Mouse (Mus musculus) limb, embryonic 14.5 days (tissue): ENCODE measurements around the gene Gm10160. TPM values are rescaled to one million over a fixed set of nuclear protein-coding genes. Genes with fewer than 3 reads are reported as not detected.

Experiments used
- ATAC-seq: fragments of 200-750 bp; cut with Nextera tagmentation; 2 replicates; pipeline ENCODE4 v1.8.0; 2017; ENCODE audit warnings: low read depth, moderate number of reproducible peaks, moderate TSS enrichment; ENCODE audit not compliant: low FRiP score
- DNase-seq: peaks from one replicate; pipeline ENCODE4 v3.0.0-alpha.2; 2015; ENCODE audit warnings: low spot score
- H3K27ac ChIP-seq: fragments of 300-500 bp; sonication (generic); replicated peaks from 2 replicates; pipeline ENCODE4 v1.5.1; 2014; ENCODE audit warnings: low read depth, mild to moderate bottlenecking, low read length, moderate library complexity, mixed read lengths
- H3K27me3 ChIP-seq: fragments of 300-500 bp; sonication (generic); 2 replicates; pipeline ENCODE4 v1.6.1; 2014; ENCODE audit warnings: low read length, mixed read lengths; ENCODE audit not compliant: control insufficient read depth, insufficient read depth
- H3K36me3 ChIP-seq: fragments of 300-500 bp; sonication (generic); 2 replicates; pipeline ENCODE4 v1.6.1; 2014; ENCODE audit warnings: mild to moderate bottlenecking, low read length, moderate library complexity, mixed read lengths; ENCODE audit not compliant: control insufficient read depth, insufficient read depth
- H3K4me1 ChIP-seq: fragments of 300-500 bp; sonication (generic); 2 replicates; pipeline ENCODE4 v1.6.1; 2014; ENCODE audit warnings: antibody characterized with exemption, low read length, mixed read lengths; ENCODE audit not compliant: control insufficient read depth, insufficient read depth
- H3K4me2 ChIP-seq: fragments of 300-500 bp; sonication (generic); replicated peaks from 2 replicates; pipeline ENCODE4 v1.6.1; 2014; ENCODE audit warnings: low read depth, mild to moderate bottlenecking, low read length, moderate library complexity; ENCODE audit not compliant: severe bottlenecking
- H3K4me3 ChIP-seq: fragments of 300-500 bp; sonication (generic); replicated peaks from 2 replicates; pipeline ENCODE4 v1.5.1; 2014; ENCODE audit warnings: low read length
- H3K9ac ChIP-seq: fragments of 300-500 bp; sonication (generic); 2 replicates; pipeline ENCODE4 v1.6.1; 2014; ENCODE audit warnings: mild to moderate bottlenecking, low read depth, low read length, moderate library complexity; ENCODE audit not compliant: severe bottlenecking
- H3K9me3 ChIP-seq: fragments of 300-500 bp; sonication (generic); 2 replicates; pipeline ENCODE4 v1.6.1; 2016; ENCODE audit warnings: low read length; ENCODE audit not compliant: control insufficient read depth
- POLR2A ChIP-seq: fragments of 200-500 bp; IDR thresholded peaks from 2 replicates; pipeline ENCODE4 v1.8.0; 2012; ENCODE audit warnings: inconsistent platforms, mild to moderate bottlenecking, moderate library complexity, borderline replicate concordance; ENCODE audit not compliant: insufficient read depth, insufficient read length; ENCODE audit errors: extremely low read depth
- WGBS: fragments of 180-500 bp; shearing (Covaris S2); extraction: QIAGEN DNeasy Blood & Tissue Kit; methylation state at CpG from one replicate; pipeline ENCODE4 v1.1.7; 2014; 5-methylcytosine and 5-hydroxymethylcytosine counted together
- polyA plus RNA-seq, 2 experiments: library from polyadenylated mRNA; depleted of rRNA in 1 of 2; stranded (reverse) in 1 of 2; unstranded in 1 of 2; fragments of >200 nt; fragmentation: Nextera tagmentation in 1 of 2; extraction: Ambion mirVana in 1 of 2; gene quantifications; 2 replicates each; pipeline versions ENCODE4 v1.2.1 to v1.2.3; 2012 to 2014

Gene Gm10160
- not detected in 2 replicates for polyA plus RNA-seq (2012; rRNA removed)
- not detected in 2 replicates for polyA plus RNA-seq (2014; fragmentation: Nextera tagmentation; extraction: Ambion mirVana)

DNA sequence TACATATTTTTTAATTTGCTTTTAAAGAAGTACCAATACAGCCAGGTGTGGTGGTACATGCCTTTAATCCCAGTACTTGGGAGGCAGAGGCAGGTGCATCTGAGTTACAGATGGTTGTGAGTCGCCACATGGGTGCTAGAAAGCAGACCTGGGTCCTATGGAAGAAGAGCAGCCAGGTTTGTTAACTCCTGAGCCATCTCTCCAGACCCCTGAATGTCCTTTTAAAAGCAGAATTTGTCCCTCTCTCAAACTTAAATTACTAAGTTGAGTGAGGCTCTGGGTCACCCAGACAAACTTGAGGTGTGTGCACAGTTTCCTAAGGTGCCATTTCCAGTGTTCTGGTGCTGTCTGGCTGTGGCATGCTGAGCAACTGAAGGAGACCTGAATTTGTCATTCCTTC, at the start of gene Gm10160:
Gene Gm10160 (minus strand): TSS at position 101 of the 400 bp plus-strand sequence.
- Histone ChIP-seq H3K9ac (no peak within 1 kb of the TSS), H3K9me3 (no peaks in the 10 kb centered on the region), H3K4me2 (no peak within 1 kb of the TSS), H3K36me3 (no peaks in the 10 kb centered on the region), H3K27me3 (peaks cover 18% of the 10 kb centered on the region), H3K27ac (no peak within 1 kb of the TSS), H3K4me1 (peaks cover 5% of the 10 kb centered on the region; the same call in 1 of the 2 replicates), H3K4me3 (no peak within 1 kb of the TSS)
- no peak for DNase-seq
- no peak for TF ChIP-seq POLR2A
- no peak for ATAC-seq
- WGBS, result 88% methylated on average over 1 of the region's 1 CpGs

- DNase-seq, result no peak
- Histone ChIP-seq H3K27ac (no peak overlapping the region), H3K27me3 (no peaks in the 10 kb centered on the region), H3K4me1 (no peaks in the 10 kb centered on the region), H3K4me2 (no peak overlapping the region), H3K36me3 (peaks cover 8% of the 10 kb centered on the region; the same call in 1 of the 2 replicates), H3K9me3 (no peaks in the 10 kb centered on the region), H3K9ac (no peak overlapping the region), H3K4me3 (no peak overlapping the region)
- TF ChIP-seq POLR2A, result no peak
- WGBS, result 77% methylated on average over 2 of the region's 2 CpGs
- no peak for ATAC-seq
These were observed 49.3 kb upstream of the Gm10160 start for GRCm38 (mm10) chr7:81904926-81905325.

DNA sequence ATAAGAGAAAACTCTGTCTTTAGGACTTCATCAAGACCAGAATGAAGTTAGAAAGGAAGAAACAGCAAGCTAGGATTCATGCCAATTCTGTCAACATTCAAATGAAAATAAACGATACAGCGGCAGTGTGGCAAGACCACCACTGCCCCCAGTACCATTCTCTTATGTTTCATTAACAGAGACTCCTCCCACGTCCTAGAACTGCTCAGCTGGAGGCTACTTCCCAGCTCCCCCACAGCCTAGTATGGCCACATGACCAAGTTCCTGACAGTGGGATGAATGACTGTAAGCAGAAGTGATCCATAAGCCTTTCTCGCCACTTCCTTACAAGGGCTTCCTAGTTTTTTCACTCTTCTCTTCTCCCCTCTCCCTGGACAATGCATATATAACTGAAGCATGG, 48.5 kb upstream of the Gm10160 start:
- H3K4me2 ChIP-seq, result no peak overlapping the region
- no peaks in the 10 kb centered on the region for H3K27me3 ChIP-seq
- H3K27ac ChIP-seq, result no peak overlapping the region
- no peak for TF ChIP-seq POLR2A
- no peak overlapping the region for H3K4me3 ChIP-seq
- no peaks in the 10 kb centered on the region for H3K9me3 ChIP-seq
- peaks cover 13% of the 10 kb centered on the region; the same call in 1 of the 2 replicates for H3K36me3 ChIP-seq
- ATAC-seq (no peak), DNase-seq (no peak)
- WGBS, result 66% methylated on average over 4 of the region's 4 CpGs
- H3K9ac ChIP-seq, result no peak overlapping the region
- H3K4me1 ChIP-seq, result no peaks in the 10 kb centered on the region

GRCm38 (mm10) chr7:81899361-81899760, 43.8 kb upstream of the Gm10160 start:
- TF ChIP-seq POLR2A, result no peak
- Histone ChIP-seq H3K9ac (no peak overlapping the region), H3K27me3 (no peaks in the 10 kb centered on the region), H3K36me3 (peaks cover 27% of the 10 kb centered on the region), H3K9me3 (no peaks in the 10 kb centered on the region), H3K27ac (no peak overlapping the region), H3K4me3 (no peak overlapping the region), H3K4me2 (no peak overlapping the region), H3K4me1 (no peaks in the 10 kb centered on the region)
- DNase-seq (no peak), ATAC-seq (no peak)
- 75% methylated on average over 11 of the region's 11 CpGs for WGBS

DNA sequence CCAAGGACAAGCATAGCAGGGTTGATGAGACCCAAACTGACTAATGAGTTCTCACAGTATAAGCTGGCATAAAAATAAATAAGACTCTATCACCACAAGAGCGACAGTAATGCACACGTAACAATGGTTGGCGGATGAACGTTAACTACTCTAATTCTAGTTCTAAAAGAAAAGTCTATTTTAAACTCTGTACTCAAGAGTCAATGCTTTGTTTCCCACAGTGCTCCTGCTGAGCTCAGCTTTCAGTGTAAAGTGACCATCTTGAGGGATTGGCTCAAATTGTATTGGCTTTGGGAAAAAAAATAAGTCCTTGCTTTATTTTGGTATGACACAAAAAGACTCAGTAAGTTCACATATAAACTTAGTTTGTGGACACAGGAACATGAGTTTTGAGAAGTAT, 29.5 kb upstream of the Gm10160 start:
- no peak overlapping the region for H3K27ac ChIP-seq
- no peaks in the 10 kb centered on the region for H3K27me3 ChIP-seq
- no peak overlapping the region for H3K4me2 ChIP-seq
- H3K4me1 ChIP-seq, result no peaks in the 10 kb centered on the region
- DNase-seq (no peak), ATAC-seq (no peak)
- WGBS, result 91% methylated on average over 4 of the region's 4 CpGs
- no peak overlapping the region for H3K9ac ChIP-seq
- H3K36me3 ChIP-seq, result peaks cover 14% of the 10 kb centered on the region
- H3K4me3 ChIP-seq, result no peak overlapping the region
- no peak for TF ChIP-seq POLR2A
- H3K9me3 ChIP-seq, result no peaks in the 10 kb centered on the region

- no peak overlapping the region for H3K4me3 ChIP-seq
- H3K27ac ChIP-seq, result no peak overlapping the region
- peaks cover 14% of the 10 kb centered on the region for H3K36me3 ChIP-seq
- no peak overlapping the region for H3K9ac ChIP-seq
- ATAC-seq (no peak), DNase-seq (no peak)
- TF ChIP-seq POLR2A, result no peak
- 88% methylated on average over 3 of the region's 3 CpGs for WGBS
- H3K27me3 ChIP-seq, result no peaks in the 10 kb centered on the region
- H3K9me3 ChIP-seq, result no peaks in the 10 kb centered on the region
- no peaks in the 10 kb centered on the region for H3K4me1 ChIP-seq
- H3K4me2 ChIP-seq, result no peak overlapping the region
These were observed 26.0 kb upstream of the Gm10160 start for GRCm38 (mm10) chr7:81881600-81881999.
